Mouse (Mus musculus) B cell, adult 2 months (primary cell): ENCODE measurements around the gene Zfp810.
"Not testable (repeated sequence)": the region's sequence is repeated elsewhere in the genome, so short reads cannot be mapped to it uniquely, and the experiment has no call there.

ENCODE experiments used
- DNase-seq, 2 experiments: peaks; one replicate each; pipeline ENCODE4 v3.0.0; 2022

The Zfp810 gene

GRCm38 (mm10) chr9:22307156-22307919 lies at the start of gene Zfp810:
Zfp810 (minus strand) TSS chr9:22307648.
- peak; percentile 90 to 93 for DNase-seq

GRCm38 (mm10) chr9:22355919-22356318 lies 48.5 kb upstream of the Zfp810 start:
- no peak for DNase-seq

GRCm38 (mm10) chr9:22353901-22354300 lies 46.5 kb upstream of the Zfp810 start:
- no peak for DNase-seq

- DNase-seq: no peak
Observed at GRCm38 (mm10) chr9:22353465-22353864, 46.0 kb upstream of the Zfp810 start.

GRCm38 (mm10) chr9:22340331-22340730 lies 32.9 kb upstream of the Zfp810 start:
- no peak for DNase-seq

- DNase-seq: no peak
Observed at GRCm38 (mm10) chr9:22337217-22337616, 29.8 kb upstream of the Zfp810 start.

GRCm38 (mm10) chr9:22327475-22328387 lies 20.3 kb upstream of the Zfp810 start:
- DNase-seq: peak; percentile 91 to 92

- no peak for DNase-seq
Observed at GRCm38 (mm10) chr9:22327099-22327474, 19.6 kb upstream of the Zfp810 start.

- DNase-seq: peak in 1 of 2 experiments; percentile 38
Observed at GRCm38 (mm10) chr9:22324579-22324978, 17.1 kb upstream of the Zfp810 start.

- DNase-seq: no peak
Observed at GRCm38 (mm10) chr9:22322381-22323211, 15.1 kb upstream of the Zfp810 start.

- DNase-seq: no peak
Observed at GRCm38 (mm10) chr9:22319109-22319508, 11.7 kb upstream of the Zfp810 start.

GRCm38 (mm10) chr9:22316047-22316446 lies 8.6 kb upstream of the Zfp810 start:
- DNase-seq: not testable (repeated sequence)

- no peak for DNase-seq
Observed at GRCm38 (mm10) chr9:22314066-22314465, 6.6 kb upstream of the Zfp810 start.

GRCm38 (mm10) chr9:22313218-22313617 lies 5.8 kb upstream of the Zfp810 start:
- no peak for DNase-seq

- no peak for DNase-seq
Observed at GRCm38 (mm10) chr9:22309651-22310050, 2.2 kb upstream of the Zfp810 start.

GRCm38 (mm10) chr9:22307920-22308262 lies 443 bp upstream of the Zfp810 start:
- DNase-seq: not testable (repeated sequence)

GRCm38 (mm10) chr9:22306726-22307125 lies 722 bp downstream of the Zfp810 start:
- DNase-seq: no peak

GRCm38 (mm10) chr9:22302199-22302598 lies 5.2 kb downstream of the Zfp810 start:
- DNase-seq: no peak

- no peak for DNase-seq
Observed at GRCm38 (mm10) chr9:22278733-22279132, 28.7 kb downstream of the Zfp810 start.

- no peak for DNase-seq
Observed at GRCm38 (mm10) chr9:22268886-22269285, 38.6 kb downstream of the Zfp810 start.

GRCm38 (mm10) chr9:22262611-22263010 lies 44.8 kb downstream of the Zfp810 start:
- no peak for DNase-seq

GRCm38 (mm10) chr9:22261594-22261993 lies 45.9 kb downstream of the Zfp810 start:
- no peak for DNase-seq

GRCm38 (mm10) chr9:22260092-22260422 lies 47.4 kb downstream of the Zfp810 start:
- DNase-seq: no peak
